Mouse (Mus musculus): ENCODE results near the gene Wif1.

The Wif1 gene

DNA sequence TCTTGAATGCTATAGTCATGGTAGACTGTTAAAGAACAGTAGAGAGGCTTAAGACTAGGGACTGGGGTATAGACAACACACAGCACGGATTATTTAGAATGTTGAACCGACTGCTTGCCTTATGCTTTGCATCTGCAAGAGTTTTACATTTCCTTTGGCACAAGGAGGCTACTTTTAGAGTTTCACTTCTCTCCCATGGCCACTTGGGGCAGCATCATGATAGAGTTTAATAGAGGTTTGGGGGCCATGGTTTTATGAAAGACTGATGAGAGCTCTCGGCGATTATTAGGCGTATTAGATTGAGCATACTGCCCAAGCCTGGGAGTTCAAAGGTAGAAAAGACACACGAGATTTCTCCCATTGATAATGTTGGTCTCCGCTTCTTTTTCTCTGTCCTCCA is 37.0 kb downstream of the Wif1 start:
- no peak for DNase-seq (ENCODE audit: low spot score)

DNA sequence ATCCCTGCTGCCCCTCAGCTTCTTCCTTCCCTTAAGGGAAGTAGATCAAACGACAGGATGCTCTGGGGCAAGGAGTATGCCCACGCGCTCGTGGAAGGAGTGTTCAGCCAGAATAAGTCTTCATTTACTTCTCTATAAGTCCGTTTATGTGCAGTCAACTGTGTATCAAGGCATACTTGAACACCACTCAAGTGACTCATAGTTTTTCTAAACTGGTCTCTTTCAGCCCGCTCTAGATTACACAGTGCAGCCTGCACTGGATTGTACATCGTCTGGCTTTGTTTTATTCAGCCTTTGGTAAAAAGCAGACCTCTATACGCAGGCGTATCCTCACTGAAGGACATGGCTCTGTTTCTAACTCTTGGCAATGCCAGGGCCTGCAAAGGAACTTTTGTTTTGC is 46.7 kb downstream of the Wif1 start:
- DNase-seq (ENCODE audit: low spot score): no peak

DNA sequence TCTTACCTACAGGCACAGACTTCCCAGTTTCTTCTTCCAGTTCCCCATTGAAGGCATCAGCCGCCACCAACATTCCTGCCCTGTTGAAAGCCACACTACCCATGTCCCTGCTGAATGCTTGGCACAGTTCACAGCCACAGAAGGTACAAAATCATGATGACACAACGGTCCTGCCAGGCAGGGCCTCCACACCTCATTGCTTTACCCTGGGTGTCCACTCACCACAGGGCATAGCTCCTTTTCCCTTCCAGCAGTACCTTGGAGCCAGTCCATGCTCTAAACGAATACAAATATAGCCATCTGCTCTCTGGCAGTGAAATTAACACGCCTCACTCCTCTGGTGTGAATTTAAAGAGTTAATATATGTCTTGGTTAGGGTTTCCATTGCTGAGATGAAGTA is 49.1 kb downstream of the Wif1 start:
- DNase-seq (ENCODE audit: low spot score): no peak

DNA sequence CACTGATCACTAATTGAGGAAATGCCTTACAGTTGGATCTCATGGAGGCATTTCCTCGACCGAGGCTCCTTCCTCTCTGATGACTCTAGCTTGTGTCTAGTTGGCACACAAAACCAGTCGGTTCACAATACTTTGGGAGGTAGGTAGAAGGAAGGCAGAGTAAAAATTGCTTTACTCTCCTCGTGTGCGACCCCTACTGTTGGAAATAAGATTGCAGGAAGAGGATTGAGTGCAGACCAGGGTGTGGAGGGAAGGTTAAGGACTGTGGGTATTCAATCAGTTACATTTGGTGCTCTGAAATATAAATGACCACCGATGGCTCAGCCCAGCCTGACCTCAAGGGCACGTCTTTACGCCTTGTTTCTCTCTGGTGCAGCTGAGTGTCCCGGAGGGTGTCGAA is 49.8 kb downstream of the Wif1 start:
- no peak for DNase-seq (ENCODE audit: low spot score)

DNA sequence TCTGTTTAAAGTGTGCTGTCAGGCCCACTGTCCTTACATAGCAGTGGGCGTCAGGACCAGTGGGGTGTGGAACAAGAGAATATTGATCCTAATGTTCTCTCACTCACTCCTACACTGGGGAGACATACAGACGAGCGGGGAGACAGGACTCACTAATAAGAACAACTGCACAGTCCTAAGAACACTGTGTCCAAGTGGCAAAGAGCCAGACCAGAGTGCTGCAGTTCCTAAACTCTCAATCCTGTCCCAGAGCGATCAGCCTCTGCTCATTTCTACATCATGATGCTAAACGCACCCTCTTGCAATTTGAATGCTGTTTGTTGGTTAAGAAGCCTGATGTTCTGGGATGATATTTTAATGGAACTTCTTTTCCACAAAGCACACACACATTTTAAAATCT is 54.9 kb downstream of the Wif1 start:
- no peak for DNase-seq (ENCODE audit: low spot score)

DNA sequence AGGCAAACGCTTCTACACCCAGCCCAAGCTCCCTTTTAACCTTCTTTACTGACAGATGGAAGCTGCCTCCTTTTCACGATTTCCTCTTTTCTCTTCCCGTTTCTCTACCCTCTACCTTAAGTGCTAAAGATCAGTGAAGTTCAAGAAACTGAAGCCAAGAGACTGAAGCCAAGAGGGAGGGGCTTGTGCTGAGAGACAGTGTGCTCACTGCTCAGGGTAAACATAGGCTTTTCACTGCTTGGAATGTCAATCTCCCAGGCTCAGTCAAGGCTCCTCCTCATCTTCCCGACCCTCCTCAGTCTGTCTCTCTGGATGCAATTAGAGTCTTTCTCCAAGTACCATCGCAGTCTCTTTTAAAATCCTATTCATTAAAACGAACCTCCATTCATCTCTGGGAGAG is 55.6 kb downstream of the Wif1 start:
- no peak for DNase-seq (ENCODE audit: low spot score)

DNA sequence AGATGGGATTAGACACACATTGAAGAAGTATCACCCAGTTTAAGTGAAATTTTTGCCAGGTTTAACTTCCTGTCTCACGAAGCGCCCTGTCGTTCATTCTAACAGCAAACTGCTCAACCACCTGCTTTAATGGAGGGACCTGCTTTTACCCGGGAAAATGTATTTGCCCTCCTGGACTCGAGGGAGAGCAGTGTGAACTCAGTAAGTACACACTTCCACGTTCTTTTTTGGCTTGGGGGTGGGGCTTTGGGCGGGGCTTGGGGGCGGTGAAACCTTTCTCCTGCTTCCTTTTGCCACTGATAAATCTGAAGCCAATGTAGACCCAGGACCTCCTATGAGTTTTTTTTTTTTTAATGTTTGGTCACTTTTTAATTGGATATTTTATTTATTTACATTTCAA is 56.2 kb downstream of the Wif1 start:
- DNase-seq (ENCODE audit: low spot score): no peak

DNA sequence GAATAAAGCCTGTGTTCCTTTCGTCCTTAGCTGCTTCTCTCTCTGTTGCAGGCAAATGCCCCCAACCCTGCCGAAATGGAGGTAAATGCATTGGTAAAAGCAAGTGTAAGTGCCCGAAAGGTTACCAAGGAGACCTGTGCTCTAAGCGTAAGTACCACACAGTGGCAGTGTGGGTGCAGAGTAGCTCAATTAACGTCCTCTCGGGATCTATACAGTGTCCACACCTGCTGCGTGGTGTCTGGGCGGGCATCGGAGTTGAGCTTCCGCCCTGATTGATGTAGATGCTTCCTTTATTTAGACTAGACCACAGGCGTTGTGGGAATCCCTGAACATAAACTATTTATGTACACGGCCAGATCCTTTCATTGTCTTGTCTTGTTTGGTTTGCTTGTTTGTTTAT is 62.2 kb downstream of the Wif1 start:
- no peak for DNase-seq (ENCODE audit: low spot score)

DNA sequence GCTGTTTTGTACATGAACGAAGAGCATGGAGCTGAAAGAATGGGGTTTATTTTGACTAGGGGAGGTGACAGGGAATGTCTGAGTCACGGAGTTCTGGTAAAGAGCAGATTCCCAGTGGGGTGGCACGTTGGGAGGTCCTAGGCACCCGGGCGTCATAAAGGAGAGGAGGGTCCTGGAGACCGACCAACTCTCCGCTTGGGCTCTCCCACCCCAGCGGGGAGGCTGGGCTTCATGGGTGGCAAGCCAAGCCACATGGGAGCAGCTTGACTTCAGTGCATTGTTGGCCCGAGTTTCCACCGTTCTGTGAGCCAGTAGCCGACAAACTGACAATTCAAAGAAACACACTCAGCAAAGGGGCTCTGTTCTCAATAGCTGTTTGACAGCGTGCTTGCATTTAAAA is 64.5 kb downstream of the Wif1 start:
- DNase-seq (ENCODE audit: low spot score): no peak

DNA sequence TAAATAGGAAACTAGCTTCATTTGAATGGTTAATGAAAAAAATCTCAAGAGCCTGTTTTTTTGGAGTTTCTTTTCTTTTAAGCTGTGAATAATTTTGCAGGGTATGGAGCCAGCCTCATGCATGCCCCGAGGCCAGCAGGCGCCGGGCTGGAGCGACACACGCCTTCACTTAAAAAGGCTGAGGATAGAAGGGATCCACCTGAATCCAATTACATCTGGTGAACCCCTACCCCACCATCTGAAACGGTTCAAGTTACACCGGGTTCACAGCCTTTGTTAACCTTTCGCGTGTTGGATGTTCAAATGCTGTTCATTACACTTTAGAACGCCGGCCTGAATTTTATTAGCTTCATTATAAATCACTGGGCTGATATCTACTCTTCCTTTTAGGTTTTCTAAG is 65.9 kb downstream of the Wif1 start:
- no peak for DNase-seq (ENCODE audit: low spot score)

DNA sequence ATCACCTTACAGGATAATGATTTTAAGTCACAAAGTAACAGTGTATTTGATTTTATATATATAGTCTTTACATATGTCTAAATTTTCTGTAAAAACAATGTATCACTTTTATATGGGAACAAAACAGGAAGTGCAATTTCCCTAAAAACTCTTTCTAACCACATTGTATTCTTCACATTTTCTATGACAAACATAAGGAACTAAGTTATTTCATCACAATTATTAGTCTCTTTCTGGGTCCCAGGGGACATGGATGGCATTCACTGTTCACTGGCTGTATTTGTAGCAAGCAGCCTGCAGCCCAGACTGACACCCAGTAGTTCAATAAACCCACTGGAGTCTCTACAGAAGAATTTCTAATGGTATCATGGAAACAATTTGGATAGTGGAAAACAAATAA is 82.4 kb downstream of the Wif1 start:
- no peak for DNase-seq (ENCODE audit: low spot score)

DNA sequence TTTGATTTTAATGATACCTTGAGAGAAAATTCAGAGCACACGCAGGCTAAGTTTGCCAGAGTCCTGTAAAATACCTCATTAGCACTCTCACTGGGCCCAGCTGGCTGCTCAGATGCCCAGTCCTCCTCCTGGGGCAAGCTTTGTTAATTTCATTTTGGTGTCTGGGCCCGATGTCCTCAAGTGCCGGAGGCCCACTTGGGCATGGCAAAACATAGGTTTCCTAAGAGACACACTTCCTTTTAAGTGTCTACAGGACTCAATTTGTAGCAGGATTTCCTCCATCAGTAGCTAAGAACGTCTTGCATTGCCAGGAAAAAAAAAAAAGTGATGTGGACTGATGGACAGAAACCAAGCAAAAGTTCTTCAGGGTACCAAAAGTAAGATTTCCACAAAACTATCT is 82.9 kb downstream of the Wif1 start:
- DNase-seq (ENCODE audit: low spot score): no peak

DNA sequence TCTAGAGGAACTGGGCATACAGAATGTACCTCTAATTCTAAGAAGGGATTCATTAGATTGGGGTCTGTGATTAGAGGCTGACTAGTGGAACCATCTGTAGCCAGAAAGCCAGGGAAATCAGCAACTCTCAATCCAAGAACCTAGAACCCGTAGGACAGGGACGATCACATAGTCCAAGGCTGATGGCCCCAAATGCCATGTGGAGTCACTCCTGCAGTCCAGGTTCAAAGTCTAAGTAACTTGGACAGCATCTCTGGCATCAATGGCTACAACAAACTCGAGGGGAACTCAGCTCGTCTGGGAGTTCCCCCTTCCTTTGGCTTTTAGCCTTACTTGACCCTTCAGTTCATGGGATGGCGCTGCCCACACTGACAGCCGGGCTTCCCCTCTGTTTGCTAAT is 87.0 kb downstream of the Wif1 start:
- no peak for DNase-seq (ENCODE audit: low spot score)

DNA sequence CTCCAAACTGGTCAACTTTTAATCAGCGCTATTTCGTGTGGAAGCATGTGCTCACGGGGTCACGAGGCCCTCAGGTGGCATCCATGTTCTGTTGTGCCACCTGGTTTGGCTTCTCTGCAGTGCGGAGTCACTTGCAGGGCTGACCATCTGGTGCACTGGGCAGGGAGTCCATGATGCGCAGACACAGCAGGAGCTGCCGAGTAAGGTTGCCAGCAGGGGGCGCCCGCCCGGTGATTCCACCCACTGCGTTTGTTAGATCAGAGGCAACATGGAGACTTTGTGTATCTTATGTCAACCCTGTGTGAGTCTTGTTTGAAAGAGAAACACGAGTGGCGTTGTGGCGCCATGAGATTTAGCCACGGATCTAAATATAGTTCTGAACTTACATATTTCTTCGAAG is 90.7 kb downstream of the Wif1 start:
- peak; percentile 77 for DNase-seq (ENCODE audit: low spot score)

DNA sequence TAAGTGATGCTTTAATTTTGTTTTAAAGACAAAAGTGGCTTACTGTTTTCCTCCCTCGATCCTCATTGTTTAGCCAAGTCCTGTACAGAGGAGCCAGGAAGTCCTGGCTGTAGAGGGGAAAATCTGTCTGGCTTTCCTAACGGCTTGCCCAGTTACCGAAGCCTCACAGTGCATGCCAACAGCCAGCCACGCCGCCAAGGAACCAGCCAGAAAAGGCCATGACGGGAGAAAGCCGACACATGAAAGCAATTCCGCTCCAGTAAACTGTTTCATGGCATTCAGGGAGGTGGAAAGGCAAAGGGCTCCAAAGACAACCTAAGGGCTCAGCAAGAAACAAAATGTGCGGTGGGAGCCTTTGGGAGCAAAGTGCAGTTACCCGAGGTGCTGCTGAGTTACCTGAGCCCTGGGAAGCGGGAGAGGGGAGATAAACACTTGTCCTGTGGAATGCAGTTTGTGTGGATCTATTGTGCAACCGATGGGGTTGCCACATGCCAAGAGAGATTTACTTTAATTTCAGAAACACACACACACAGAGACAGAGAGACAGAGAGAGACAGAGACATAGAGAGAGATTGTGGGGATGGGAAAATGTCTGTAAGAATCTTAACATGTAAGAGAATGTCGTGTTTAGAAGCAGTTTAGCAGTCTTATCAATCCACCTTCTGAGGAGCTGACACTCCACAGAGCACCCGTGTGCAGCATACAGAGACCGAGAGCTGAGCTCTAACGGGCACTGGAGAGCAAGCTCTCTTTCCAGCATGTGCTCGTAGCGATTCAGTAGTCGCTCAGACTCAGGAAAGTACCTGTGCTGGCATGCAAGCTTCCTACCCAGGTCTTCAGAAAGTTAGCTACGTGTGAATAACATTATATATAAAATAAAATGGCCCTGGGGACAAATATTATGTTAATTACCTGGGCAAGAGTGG is 95.5 kb downstream of the Wif1 start:
- no peak for DNase-seq (ENCODE audit: low spot score)
